ENCODE assay signal across 18 mouse cellular contexts in genomic region chr7:105812566-105812965, GRCm38 (mm10).
"Had no signal": no experiment of that assay in that cellular context is flagged by ENCODE, and none has a peak within 500 bp of the region (broad histone marks: within the 10 kb centered on the region; RNA-seq: fewer than 3 reads in every experiment).

No protein-coding gene starts in this region.

- H3K27me3 ChIP-seq: liver, embryonic 13.5 days; midbrain, embryonic 12.5 days; midbrain, embryonic 15.5 days; neural tube, embryonic 12.5 days; neural tube, embryonic 15.5 days; stomach, embryonic 15.5 days had no signal

- H3K4me3 ChIP-seq: layer of hippocampus, adult 2 months; left cerebral cortex, adult 2 months; liver, embryonic 13.5 days; midbrain, embryonic 12.5 days; midbrain, embryonic 15.5 days; neural tube, embryonic 12.5 days; neural tube, embryonic 15.5 days; stomach, embryonic 15.5 days had no signal

- H3K27ac ChIP-seq: kidney, postnatal 0 days; layer of hippocampus, adult 2 months; left cerebral cortex, adult 2 months; liver, embryonic 13.5 days; macrophage; midbrain, embryonic 12.5 days; midbrain, embryonic 15.5 days; neural tube, embryonic 12.5 days; neural tube, embryonic 15.5 days; stomach, embryonic 15.5 days had no signal

- H3K9ac ChIP-seq: liver, embryonic 13.5 days; midbrain, embryonic 12.5 days; midbrain, embryonic 15.5 days; neural tube, embryonic 12.5 days; neural tube, embryonic 15.5 days; stomach, embryonic 15.5 days had no signal

- H3K36me3 ChIP-seq: midbrain, embryonic 15.5 days had no signal

- DNase-seq: kidney, adult 18-20 months; kidney, postnatal 25 days; layer of hippocampus, postnatal 36 days; liver, embryonic 13.5 days; lung, adult 2 months; right cerebral cortex, adult 18-20 months; right cerebral cortex, postnatal 14 days; spleen, adult 18-20 months; thymus, postnatal 25 days had no signal

- H3K9me3 ChIP-seq: liver, embryonic 13.5 days; midbrain, embryonic 12.5 days; midbrain, embryonic 15.5 days; neural tube, embryonic 12.5 days; neural tube, embryonic 15.5 days; stomach, embryonic 15.5 days had no signal
